Mouse (Mus musculus): ENCODE measurements around the gene Ank.

GRCm38 (mm10) chr15:27472315-27472714 is 5.8 kb downstream of the Ank start:
- no peak for TF ChIP-seq HCFC1 (IDR thresholded peaks at IDR 0.05; ENCODE audit: borderline replicate concordance, insufficient read depth, low read length)
- no peak for TF ChIP-seq ZC3H11A (IDR thresholded peaks at IDR 0.05; ENCODE audit: borderline replicate concordance, low read depth, low read length)

All from ES-E14 (cell line).